Mouse (Mus musculus): ENCODE data around the gene Sparcl1.

Gene Sparcl1

DNA sequence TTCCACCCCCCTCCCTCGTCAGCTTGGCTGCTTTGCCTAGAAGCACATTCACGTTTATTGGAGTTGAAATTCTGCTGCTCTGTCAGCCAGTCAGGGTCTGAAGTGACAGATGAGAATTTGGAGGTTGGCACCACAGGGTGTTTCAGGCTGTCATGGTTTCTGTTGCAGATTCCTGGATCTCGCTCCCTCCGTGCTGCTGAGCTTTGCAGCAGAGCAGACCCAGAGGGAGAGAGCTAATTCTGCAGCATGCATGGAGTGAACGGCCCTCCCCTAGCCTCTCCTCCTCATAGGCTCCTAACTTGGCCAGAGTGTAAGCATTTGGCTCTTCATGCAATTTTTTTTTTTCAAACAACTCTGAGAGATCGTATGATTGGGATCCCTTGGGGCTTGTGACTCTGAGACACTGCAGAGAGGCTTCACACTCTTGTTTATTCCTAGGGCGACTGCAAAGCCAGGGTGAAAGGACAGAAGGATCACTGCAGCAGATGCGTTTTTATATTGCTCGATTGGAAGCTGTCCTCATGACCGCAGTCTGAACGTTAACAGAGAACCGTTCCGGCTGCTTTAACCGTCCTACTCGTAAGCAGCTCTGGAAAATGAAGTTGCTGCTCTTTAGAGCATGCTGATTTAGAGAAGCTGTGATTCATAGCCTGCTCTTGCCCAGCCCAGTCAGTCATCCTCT is at the start of gene Sparcl1:
Gene Sparcl1 (minus strand): TSS at position 243 of the 682 bp plus-strand sequence.
- no peak for DNase-seq (ENCODE audit: low spot score in 2 of 2)

DNA sequence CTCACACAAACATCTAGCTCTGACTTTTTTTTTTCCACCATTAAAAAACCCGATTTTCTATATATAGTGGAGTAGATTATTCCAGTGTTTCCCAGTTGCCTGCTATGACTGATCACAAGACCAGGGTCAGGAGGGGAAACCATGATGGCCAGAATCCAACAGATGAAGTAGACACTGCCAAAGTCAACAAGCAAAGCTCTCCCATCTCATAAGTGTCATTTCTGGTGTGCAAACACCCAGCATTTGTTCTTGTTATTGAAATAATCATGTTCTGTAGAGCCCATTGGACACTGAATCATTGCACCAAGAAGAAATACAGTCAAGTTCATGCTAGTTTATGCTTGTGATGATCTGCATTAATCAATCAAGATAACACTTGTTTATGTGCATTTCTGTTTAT is 47.9 kb upstream of the Sparcl1 start:
- DNase-seq (ENCODE audit: low spot score in 2 of 2): peak in 1 of 2 experiments; percentile 9

DNA sequence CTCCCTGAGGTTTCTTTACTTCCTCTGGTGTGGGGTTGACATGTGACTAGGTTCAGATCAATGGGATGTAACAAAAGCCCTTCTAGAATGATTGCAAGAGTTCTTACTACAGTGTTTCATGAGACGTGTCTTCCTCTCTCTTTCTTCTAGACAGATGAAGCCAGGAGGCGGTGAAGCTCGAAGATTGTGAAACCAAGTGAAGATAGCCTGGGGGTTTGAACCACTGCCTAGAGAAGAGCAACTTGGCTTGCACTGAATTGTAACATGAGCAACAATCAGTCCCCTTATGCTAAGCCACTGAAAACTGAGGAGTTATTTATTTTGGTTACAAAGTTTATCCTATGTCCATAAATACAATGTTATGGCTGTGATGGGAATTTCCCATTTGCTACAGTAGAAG is 47.0 kb upstream of the Sparcl1 start:
- no peak for DNase-seq (ENCODE audit: low spot score in 2 of 2)

DNA sequence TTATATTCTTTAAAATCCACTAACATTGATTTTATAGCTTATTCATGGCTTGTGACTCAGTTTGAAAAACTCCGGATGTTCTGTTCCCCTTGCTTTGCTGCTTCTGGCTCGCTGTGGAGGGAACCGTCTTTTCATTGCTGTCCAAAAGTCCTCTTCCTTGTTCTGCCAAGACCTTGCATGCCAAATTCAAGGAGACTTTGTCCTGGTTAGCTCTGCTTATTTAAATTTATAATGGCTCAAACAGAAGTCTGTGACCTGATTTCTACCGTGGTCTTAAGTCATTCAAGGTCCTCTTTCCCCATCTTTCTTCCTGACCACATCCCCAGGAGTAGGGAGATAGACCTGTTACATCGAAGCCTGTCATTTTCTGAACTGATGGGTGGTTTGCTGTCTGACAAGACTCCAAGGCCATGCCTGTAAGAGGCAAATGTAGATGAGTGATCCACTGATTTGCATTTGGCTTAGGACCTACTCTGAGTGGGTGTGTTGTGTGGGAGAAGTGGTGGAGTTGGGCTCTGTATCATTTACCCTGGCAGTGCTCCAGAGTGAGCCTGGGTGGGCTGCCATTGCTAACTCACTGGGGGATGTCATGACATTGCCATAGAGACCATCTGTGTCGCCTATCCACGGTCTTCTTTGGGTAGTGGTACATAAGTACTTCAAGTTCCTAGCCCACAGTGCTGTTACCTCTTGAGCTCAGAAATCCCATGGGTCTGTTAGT is 45.0 kb upstream of the Sparcl1 start:
- DNase-seq (ENCODE audit: low spot score in 2 of 2): no peak

DNA sequence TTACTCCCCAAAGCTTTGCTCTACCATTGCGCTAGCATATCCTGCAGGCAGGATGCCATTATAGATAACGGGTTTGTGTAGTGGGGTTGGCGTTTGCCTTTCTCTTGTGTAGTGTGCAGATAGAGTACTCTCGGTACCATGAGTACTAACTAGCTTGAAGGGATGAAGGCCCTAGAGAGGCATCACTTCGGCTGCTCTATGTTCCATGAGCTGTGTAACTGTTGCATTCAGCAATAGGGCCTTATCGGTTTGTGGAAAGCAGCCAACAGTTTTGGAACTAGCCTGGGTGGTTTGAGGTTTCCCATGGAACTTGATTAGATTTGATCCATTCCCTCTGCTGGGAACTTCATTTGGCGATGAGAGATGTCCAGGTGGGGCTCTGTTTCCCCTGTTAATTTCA is 44.2 kb upstream of the Sparcl1 start:
- DNase-seq (ENCODE audit: low spot score in 2 of 2): no peak

DNA sequence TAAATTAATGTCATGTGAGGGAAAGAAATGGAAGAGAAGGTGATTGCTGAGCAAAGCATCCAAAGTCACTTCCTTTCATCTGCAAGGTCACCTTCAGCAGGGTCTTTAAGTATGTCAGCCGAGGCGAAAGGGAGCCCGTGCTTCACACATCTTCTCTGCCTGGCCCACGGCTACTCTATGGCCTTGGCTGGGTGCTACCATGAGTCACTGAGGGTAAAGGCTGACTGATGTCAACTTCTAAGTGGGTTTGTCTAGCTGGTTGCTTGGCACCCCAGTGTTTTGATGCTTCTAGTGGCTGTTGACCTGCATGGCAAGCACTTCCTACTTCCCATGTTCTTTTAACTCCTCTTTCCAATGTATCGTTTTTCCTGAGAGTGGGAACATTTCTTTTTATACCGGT is 36.7 kb upstream of the Sparcl1 start:
- no peak for DNase-seq (ENCODE audit: low spot score in 2 of 2)

DNA sequence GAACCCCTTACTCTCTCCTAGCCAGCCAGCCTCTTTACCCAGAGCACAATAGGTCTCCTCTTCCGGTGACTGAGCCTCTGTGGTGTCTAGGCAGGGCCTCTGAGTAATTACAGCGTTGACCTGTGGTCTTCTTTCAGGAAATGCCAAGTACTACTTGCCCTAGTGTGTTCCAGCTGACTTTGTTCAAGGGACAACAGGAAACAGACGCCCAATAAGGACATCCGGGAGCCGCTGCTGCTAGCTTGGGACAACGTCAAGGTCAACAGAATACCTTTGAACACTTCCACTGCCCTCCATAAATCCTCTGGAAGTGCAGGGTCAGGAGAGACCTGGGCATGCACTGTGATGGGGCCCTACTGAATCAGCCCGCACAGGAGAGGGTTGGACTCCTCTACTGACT is 35.8 kb upstream of the Sparcl1 start:
- no peak for DNase-seq (ENCODE audit: low spot score in 2 of 2)

DNA sequence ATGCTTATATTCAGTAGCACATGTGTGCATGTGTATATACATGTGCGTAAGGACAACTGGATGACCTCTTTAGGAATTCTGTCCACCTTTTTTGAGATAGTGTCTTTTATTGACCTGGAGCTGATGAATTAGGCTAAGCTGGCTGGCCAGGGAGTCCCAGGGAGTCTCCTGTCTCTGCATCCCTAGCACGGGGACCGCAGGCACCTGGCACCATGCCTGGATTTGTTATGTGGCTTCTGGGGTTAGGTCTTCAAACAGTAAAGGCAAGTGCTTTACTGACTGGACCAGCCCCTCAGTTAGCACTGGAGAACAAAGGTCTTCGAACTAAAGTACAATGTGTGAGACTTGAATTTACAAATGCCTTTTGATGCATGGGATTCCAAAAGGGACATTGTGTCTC is 30.5 kb upstream of the Sparcl1 start:
- no peak for DNase-seq (ENCODE audit: low spot score in 2 of 2)

DNA sequence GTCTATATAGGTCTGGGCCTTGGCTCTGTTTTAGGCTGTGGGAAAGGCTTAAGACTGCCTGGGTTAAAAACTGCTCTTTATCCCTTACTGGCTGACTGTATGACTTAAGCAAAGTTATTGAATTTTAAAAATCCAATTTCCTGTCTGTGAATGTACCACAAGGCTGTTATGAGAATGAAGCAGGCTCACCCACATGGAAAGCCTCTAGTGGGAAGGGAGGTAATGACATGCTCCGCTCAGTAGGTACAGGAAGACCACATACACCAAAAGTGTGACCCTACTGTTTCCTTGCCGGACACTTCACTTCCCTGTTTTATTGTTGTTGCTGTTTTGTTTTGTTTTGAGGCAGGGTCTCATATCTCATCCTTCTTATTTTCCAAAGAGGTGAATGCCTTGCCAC is 27.5 kb upstream of the Sparcl1 start:
- DNase-seq (ENCODE audit: low spot score in 2 of 2): no peak

DNA sequence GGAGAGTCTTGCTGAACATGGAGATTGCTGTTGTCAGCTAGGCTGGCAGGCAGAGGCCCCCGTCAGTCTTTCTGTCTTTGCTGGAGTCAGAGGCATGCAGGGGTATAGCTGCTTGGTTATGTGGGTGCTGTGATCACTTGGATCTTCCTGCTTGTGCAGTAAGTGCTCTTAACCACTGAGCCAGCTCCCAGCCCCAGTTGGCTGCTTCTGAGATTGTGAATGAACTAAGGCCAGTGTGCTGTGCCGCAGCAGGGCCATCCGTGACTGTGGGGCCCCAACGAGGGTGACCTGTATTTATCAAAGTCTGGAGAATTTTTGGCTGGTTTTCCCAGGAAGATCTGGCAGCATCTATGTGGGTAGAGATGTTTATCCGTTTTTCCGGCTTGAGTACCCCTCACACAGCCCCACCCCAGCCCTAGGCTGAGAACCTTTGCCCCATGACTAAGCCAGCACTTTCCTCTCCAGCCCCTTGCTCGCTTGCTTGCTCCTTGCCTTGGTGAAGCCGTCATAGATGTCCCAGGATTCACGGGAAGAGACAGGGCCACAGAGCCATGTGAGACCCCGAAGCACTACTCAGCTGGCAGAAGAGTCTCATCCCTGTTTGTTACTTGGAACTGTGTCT is 24.5 kb upstream of the Sparcl1 start:
- no peak for DNase-seq (ENCODE audit: low spot score in 2 of 2)

DNA sequence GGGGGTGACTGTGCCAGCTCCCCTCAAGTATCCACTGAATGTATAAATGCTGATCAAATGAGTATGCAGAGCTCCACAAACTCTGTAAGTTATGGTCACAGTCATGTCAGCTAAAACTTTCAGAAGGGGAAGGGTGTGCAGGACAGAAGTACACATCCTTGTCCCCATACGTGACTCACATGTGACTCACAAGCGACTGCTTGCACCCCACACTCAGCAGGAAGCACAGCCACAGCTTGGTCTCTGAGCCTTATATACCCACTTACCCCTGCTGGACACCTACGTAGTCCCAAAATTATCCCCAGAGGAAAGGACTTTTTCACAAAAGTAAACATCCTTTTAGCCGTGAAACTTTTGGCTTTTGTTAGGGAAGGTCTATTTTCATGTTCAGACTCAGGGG is 20.2 kb upstream of the Sparcl1 start:
- no peak for DNase-seq (ENCODE audit: low spot score in 2 of 2)

DNA sequence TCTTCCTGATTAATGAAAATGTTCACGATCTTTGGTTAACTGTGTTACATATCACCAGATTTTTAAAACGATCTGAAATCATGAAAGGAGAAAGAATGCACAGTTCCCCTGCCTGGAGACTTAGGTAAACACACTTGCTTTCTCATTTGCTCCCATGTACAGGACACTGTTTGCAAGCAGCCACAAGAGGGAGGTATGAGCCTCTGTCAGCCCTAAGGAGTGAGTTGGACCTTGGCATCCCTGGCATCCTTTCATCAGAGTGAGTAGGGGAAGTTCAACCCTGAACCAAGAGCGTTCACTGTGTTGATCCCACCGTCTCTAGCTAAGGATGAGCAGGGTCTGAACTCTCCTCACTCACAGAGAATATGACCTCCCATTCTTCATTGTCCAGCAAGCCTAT is 18.0 kb upstream of the Sparcl1 start:
- no peak for DNase-seq (ENCODE audit: low spot score in 2 of 2)

DNA sequence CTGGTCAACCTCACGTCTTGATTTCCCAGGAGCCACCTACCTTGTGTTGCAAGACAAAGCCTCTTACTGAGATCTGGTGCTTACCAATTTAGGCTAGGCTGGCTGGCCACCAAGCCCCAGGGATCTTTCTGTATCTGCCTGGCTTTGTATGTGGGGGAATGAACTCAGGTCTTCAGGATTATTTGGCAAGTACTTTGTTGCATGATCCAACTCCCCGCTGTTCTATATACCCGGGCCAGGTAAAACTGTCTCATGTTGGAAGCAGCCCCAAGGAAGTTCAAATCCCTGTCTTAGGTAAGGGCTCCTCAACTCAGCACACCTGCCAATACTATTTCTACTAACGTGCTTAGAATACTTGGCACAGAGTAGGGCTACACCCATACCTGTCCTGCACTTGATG is 17.4 kb upstream of the Sparcl1 start:
- no peak for DNase-seq (ENCODE audit: low spot score in 2 of 2)

DNA sequence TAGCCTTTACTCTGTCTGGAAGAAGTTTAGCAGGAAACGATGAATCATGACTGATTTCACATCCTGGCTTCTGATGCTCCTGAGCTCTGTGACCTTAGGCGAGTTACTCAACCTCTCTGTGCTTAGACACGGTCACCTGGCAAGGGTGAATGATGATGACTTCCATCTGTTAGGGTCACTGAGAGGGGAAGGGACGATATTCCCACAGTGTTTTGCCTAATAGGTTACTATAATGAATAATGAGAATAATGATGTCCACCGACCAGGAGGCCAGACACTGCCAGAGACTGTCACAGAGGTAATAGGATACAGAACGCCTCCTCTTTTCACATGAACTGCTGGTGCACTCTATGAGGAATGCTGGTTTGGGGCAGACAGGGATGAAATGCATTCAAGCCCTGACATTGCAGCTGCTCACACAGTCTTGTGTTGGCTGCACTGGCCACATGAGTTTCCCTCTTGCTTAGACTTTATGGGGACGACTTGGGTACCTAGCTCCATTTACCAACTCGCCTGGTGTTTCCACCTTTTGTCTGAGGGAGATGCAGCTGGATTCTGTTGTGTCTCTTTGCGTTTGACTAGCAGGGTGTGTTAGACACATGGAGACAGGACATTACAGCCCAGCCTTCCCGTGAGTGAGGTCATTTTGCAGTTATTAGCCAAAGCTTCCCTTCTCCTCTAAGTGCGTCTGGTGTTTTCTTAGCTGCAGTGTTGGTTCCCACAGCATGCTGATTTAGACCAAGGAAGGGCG is 14.9 kb upstream of the Sparcl1 start:
- DNase-seq (ENCODE audit: low spot score in 2 of 2): no peak

DNA sequence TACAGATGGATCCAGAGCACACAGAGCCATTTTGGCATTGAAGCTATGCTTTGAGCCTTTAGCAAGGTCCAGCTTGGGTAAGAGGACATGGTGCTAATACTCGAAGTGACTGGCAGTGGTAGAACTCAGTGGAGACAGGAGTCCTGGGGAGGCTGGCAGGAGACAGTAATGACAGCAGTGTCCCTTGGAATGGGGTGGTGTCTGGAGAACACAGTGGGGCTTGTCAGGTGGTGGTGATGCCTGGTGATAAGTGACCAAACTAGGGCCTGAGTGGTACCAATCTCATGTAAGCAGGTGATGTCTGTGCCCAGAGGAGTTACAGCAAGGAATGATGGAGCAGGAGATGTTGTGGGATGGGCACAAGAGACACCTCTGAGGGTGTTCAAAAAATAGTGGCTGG is 13.8 kb upstream of the Sparcl1 start:
- DNase-seq (ENCODE audit: low spot score in 2 of 2): no peak

DNA sequence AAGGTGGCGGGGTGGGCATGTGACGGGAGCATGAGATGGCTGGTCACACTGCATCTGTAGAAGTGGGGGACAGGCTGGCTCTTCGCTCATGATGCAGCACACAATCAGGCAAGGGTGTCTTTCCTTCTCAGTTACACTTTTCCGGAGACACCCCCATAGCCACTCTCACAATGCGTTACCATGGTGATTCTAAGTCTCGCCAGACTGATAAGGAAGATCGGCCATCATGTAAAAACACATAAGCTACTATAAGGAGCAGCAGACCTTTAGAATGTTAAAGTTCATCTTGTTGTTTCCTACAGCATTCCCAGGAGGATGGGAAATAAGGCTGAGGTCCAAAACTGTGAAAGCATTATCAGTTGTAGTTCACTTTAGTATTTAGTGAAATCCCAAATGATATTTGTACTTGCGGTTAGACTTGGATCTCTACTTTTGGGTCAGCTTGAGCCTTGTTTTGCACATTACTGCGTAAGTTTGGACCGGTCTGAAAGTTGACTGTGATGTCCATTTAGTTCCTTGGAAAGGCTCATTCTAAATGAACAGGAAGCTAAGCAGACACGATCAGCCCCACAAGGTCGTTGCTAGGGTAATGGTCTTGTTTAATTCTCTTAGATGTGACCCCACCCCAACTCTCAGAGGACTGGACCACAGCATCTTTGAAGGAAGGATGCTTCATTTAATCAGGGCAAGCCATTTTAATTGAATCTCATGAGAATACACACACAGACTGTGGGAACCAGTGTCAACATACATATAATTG is 13.2 kb upstream of the Sparcl1 start:
- no peak for DNase-seq (ENCODE audit: low spot score in 2 of 2)

DNA sequence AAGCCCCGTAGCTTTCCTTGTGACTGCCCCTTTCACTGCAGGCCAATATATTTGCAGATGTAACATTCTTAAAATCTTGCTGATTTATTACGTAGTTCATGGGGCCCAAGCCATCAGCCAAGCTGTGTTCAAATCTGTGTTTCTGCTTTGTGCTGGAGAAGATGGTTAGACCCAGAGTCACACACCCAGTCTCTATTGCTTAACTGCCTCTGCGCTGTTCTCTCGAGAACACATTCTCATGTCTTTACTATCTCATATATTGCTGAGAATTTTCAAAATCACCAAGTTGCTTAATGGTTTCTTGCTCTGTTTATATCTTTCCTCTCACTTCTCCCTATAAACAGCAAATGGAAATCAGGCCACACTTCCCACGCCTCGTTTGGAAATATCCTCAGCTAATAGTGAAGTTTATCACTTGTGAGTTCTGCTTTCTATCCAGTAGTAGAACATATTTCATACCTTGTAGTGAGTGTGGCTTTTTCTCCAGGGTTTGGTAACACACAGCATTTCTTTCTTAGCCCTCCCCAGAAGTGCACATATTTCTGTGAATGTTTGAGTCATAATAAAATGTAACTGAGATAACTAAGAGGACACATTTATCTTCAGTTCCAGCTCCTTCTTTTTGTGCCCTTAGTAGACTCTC is 10.6 kb upstream of the Sparcl1 start:
- no peak for DNase-seq (ENCODE audit: low spot score in 2 of 2)

DNA sequence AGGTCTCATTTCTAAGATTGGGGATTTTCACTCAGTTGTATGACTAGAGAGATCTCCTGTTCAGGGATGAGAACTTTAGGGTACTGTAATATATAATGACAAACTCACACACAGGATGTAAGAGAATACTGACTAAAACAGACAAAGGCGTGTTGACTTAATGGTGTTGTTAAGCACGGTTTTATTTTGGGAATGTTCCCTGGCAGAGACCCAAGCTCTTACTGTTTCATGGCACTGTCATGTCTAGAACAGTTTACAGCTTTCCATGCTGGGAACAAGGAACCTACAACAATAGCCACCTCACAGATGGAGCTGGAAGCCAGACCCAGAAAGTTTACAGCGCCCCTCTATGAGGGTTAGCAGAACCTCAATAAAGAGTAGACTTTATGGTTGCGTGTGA is 2.4 kb upstream of the Sparcl1 start:
- no peak for DNase-seq (ENCODE audit: low spot score in 2 of 2)

DNA sequence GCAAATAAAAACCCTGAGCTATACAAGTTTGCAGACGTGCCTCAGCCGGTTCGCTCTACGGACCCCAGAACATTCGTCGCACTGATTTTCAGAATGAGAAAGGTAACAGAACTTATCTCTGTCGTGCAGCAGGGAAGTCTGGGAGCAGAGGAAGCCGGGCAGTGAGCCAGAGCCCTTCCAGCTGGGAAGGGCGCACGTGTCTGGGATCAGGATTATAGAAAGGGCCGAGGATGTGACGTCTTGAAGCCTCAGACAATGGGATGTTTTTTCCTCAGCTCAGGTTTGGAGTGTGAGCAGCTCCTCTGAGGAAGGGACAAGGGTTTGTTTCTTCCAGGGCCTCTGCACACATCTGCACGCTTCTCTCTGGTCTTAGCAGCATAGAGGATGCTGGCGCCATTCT is 1.6 kb upstream of the Sparcl1 start:
- DNase-seq (ENCODE audit: low spot score in 2 of 2): peak in 1 of 2 experiments; percentile 55

DNA sequence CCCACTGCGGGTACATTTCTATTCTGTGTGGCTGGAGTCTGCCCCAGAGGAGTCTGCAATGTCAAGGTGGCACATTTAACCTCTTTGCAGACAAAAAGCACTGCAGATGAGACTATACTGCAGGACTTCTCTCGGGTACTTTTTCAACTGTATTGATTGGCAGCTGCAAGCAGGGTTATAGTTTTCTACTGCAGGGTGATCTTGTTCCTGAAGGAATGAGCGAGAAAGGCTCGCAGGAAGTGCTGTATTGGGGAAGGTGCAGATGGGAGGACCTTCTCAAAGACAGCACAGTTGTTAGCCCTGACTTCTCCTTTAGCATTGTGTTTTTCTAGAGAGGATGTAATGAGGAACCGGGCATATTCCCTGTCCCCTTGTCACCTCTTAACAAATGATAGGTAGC is 1.0 kb downstream of the Sparcl1 start:
- no peak for DNase-seq (ENCODE audit: low spot score in 2 of 2)

DNA sequence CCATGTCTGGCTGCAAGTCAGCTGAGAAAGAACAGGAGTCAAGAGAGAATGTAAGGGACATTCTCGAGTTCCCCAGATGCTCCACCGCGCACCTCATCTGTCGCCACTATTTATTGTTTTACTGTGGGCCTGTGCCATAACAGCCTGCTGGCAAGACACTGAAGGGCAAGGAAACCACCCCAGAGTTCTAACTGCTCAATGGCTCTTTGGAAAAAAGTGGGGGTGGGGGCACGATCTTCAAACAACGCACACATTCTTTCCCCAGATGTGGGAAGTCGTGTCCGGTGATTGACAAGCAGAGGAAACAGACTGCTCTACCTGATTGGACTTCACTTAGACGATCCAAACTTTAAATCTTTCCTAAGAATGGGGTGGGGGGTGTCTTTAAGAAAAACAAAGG is 1.5 kb downstream of the Sparcl1 start:
- no peak for DNase-seq (ENCODE audit: low spot score in 2 of 2)

Data from urinary bladder, postnatal 36 days (tissue).